Mouse (Mus musculus) G1E (cell line): ENCODE data around the gene Vps37d. TPM values are rescaled to one million over a fixed set of nuclear protein-coding genes. Genes with fewer than 3 reads are reported as not detected.
"Not testable (repeated sequence)": the region's sequence is repeated elsewhere in the genome, so short reads cannot be mapped to it uniquely, and the experiment has no call there.

Experiments used
- ATAC-seq: 2 replicates; pipeline ENCODE4 v1.8.0; 2016; ENCODE audit warnings: mild to moderate bottlenecking; ENCODE audit not compliant: insufficient number of reproducible peaks, poor library complexity, low FRiP score, severe bottlenecking; ENCODE audit errors: extremely low read depth
- DNase-seq: peaks from one replicate; pipeline ENCODE4 v3.0.0; 2012; ENCODE audit warnings: low spot score
- H3K27me3 ChIP-seq: 2 replicates; pipeline ENCODE4 v1.6.1; 2012; ENCODE audit warnings: mild to moderate bottlenecking, low read length, inconsistent platforms; ENCODE audit not compliant: insufficient read depth
- H3K36me3 ChIP-seq: replicated peaks from 2 replicates; pipeline ENCODE3; 2012; ENCODE audit warnings: mild to moderate bottlenecking, inconsistent platforms
- H3K4me1 ChIP-seq: 2 replicates; pipeline ENCODE4 v1.6.1; 2012; ENCODE audit warnings: low read depth, low read length, inconsistent platforms, mixed read lengths; ENCODE audit not compliant: insufficient read depth
- H3K4me3 ChIP-seq: 2 replicates; pipeline ENCODE4 v1.5.1; 2012; ENCODE audit warnings: low read depth, mild to moderate bottlenecking, inconsistent platforms, low read length, moderate library complexity, mixed read lengths
- H3K9me3 ChIP-seq: replicated peaks from 2 replicates; pipeline ENCODE4 v1.6.1; 2012; ENCODE audit warnings: inconsistent platforms
- CTCF ChIP-seq: IDR thresholded peaks from 2 replicates; pipeline ENCODE4 v1.5.1; 2012; ENCODE audit warnings: low read depth, low read length, inconsistent platforms, mixed read lengths
- GATA1 ChIP-seq: IDR thresholded peaks from 2 replicates; pipeline ENCODE4 v1.6.1; 2012; ENCODE audit warnings: borderline replicate concordance, low read length, inconsistent platforms, mixed read lengths
- GATA2 ChIP-seq: IDR thresholded peaks from 2 replicates; pipeline ENCODE4 v1.6.1; 2012; ENCODE audit warnings: low read depth, low read length, inconsistent platforms, borderline replicate concordance
- POLR2AphosphoS5 ChIP-seq: IDR thresholded peaks from 2 replicates; pipeline ENCODE4 v1.6.1; 2012; ENCODE audit warnings: low read depth, low read length, inconsistent platforms; ENCODE audit not compliant: insufficient replicate concordance
- TAL1 ChIP-seq: conservative IDR thresholded peaks from 2 replicates; pipeline ENCODE4 v1.6.1; 2012; ENCODE audit warnings: low read depth, low read length, inconsistent platforms, mixed read lengths
- polyA plus RNA-seq: library from polyadenylated mRNA; stranded (reverse); fragments of >175 nt; gene quantifications from 2 replicates; pipeline ENCODE4 v1.2.3, GENCODE M21; 2012
- total RNA-seq, 2 experiments: library from RNA; stranded (forward) in 1 of 2; stranded (reverse) in 1 of 2; fragments of 200-1000 nt in 1 of 2; fragments of >200 nt in 1 of 2; fragmentation: Nextera tagmentation in 1 of 2; gene quantifications; 2 replicates each; pipeline ENCODE4 v1.2.3; 2014 to 2017

Vps37d gene
- total and polyA plus RNA-seq, 3 experiments = 0.41 TPM; not detected in 2

- Histone ChIP-seq H3K4me1 (peaks cover 40% of the 10 kb centered on the region), H3K36me3 (peaks cover 46% of the 10 kb centered on the region), H3K9me3 (no peaks in the 10 kb centered on the region), H3K4me3 (peak overlapping the region; percentile 24; the same call in 1 of the 2 replicates), H3K27me3 (no peaks in the 10 kb centered on the region)
- TF ChIP-seq GATA1 = no peak
- TF ChIP-seq CTCF = no peak
- TF ChIP-seq GATA2 = no peak
- no peak for DNase-seq
- no peak for ATAC-seq
Measured at GRCm38 (mm10) chr5:135066008-135066407, 12.1 kb downstream of the Vps37d start.

DNA sequence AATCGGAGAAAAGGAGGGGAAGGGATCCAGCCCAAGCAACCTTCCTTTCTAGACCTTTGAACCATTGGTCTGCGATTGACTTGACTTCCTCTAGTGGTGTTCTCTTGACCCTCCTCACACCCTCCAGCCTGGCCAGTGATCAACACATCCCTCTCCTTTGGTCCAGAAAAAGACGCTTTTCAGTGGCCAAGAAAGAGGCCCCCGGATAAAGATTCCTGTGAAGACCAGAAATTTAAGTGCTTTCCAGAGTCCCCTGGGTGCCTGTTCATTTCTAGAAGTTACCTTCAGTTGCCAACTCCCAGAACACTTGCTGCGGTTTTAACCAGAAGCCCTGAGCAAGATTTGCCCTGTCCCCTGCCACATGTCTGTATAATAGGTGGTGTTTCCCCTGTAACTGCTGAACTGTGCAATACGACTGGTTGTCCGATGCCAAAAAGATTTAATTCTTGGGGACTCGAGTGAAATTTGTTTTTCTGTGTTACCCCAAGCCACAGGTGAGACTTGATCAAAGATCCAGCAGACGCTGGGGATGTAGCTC lies 13.1 kb downstream of the Vps37d start, which contains the start of gene Bud23:
Gene Bud23, minus strand, starts transcription at position 51 of the 538 bp plus-strand sequence.
- Histone ChIP-seq H3K4me3 (peak within 1 kb of the TSS; percentile 99), H3K36me3 (peaks cover 56% of the 10 kb centered on the region)
- not testable (repeated sequence) for ATAC-seq

DNA sequence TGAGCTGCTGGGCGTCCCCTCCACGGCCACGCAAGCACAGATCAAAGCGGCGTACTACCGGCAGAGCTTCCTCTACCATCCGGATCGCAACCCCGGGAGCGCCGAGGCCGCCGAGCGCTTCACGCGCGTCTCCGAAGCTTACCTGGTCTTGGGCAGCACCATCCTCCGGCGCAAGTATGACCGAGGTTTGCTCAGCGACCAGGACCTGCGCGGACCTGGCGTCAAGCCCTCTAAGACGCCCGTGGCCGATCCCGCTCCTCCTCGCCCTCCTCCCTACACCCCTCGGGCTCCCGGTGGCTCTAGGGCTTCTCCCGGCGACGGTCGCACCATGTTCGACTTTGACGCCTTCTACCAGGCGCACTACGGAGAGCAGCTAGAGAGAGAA lies 13.7 kb downstream of the Vps37d start:
- Histone ChIP-seq H3K27me3 (no peaks in the 10 kb centered on the region), H3K4me3 (peak overlapping the region; percentile 99), H3K9me3 (no peaks in the 10 kb centered on the region), H3K36me3 (peaks cover 62% of the 10 kb centered on the region), H3K4me1 (peaks cover 45% of the 10 kb centered on the region)
- DNase-seq (no peak), ATAC-seq (no peak)
- TF ChIP-seq GATA1 (no peak), TAL1 (no peak), POLR2AphosphoS5 (no peak), CTCF (no peak)

More for the DNA sequence above, 13.1 kb downstream of the Vps37d start, which contains the start of gene Bud23:
- H3K27me3 ChIP-seq, DNase-seq, H3K9me3 ChIP-seq: not testable (repeated sequence)
- peaks cover 43% of the 10 kb centered on the region for H3K4me1 ChIP-seq

DNA sequence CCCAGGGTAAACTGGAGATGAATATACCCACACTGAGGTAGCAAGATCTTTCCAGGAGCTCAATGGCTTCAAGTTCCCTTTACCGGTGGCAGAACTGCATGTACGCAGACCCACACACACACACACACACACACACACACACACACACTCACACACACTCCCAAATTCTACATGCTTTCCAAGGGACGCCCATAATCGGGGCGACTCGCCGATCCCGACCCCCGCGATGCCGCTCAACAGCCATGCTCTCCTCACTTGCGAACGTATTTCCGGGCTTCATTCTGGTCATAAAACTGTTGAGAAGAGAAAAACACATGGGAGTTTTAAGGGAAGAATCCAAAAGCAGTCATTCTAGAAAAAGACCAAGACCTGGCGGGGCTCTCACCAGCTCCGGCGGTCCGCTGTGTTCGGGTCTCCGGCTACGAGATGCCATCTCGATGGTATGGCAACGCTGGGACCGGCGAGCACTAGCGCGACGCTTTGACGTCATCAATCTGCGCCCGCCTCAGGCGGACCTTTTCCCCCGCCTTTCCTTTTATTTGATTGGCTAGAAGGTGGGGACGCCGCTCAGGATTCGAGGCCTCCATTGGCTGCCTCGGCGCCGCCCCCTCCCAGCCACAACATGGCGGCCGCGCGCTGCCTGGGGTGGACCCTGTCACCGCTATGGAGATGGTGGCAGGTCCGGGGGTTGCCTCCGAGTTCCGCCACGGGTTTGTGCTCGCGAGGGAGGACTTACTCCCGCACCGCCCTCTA lies 14.3 kb downstream of the Vps37d start, which contains the start of gene Dnajc30:
Gene Dnajc30, plus strand, starts transcription at position 574 of the 753 bp plus-strand sequence.
- peaks cover 68% of the 10 kb centered on the region for H3K36me3 ChIP-seq
- H3K4me3 ChIP-seq = peak within 1 kb of the TSS; percentile 99
- ATAC-seq (peak; percentile 93), DNase-seq (peak; percentile 99)
- H3K4me1 ChIP-seq = peaks cover 45% of the 10 kb centered on the region
- no peaks in the 10 kb centered on the region for H3K9me3 ChIP-seq
- TF ChIP-seq POLR2AphosphoS5 (no peak), CTCF (no peak), GATA2 (no peak), GATA1 (no peak), TAL1 (no peak)
- no peaks in the 10 kb centered on the region for H3K27me3 ChIP-seq

- Histone ChIP-seq H3K9me3 (no peaks in the 10 kb centered on the region), H3K4me1 (peaks cover 12% of the 10 kb centered on the region), H3K4me3 (no peak overlapping the region), H3K27me3 (no peaks in the 10 kb centered on the region), H3K36me3 (peaks cover 93% of the 10 kb centered on the region)
- no peak for TF ChIP-seq TAL1
- TF ChIP-seq POLR2AphosphoS5 = no peak
- TF ChIP-seq CTCF = no peak
- TF ChIP-seq GATA1 = no peak
- no peak for TF ChIP-seq GATA2
- ATAC-seq (no peak), DNase-seq (no peak)
Measured at GRCm38 (mm10) chr5:135053356-135053755, 24.7 kb downstream of the Vps37d start.

GRCm38 (mm10) chr5:135049268-135049667 lies 28.8 kb downstream of the Vps37d start:
- H3K27me3 ChIP-seq, H3K9me3 ChIP-seq, ATAC-seq, DNase-seq, H3K4me3 ChIP-seq: not testable (repeated sequence)
- Histone ChIP-seq H3K36me3 (peaks cover 81% of the 10 kb centered on the region), H3K4me1 (peaks cover 12% of the 10 kb centered on the region)
